Mouse (Mus musculus) midbrain, embryonic 12.5 days (tissue): ENCODE data around the gene Gm5134. TPM values are rescaled to one million over a fixed set of nuclear protein-coding genes. Genes with fewer than 3 reads are reported as not detected.

Experiments used
- ATAC-seq: fragments of 200-750 bp; cut with Nextera tagmentation; 2 replicates; pipeline ENCODE4 v1.8.0; 2017; ENCODE audit warnings: low read depth, moderate TSS enrichment, moderate library complexity; ENCODE audit not compliant: low FRiP score
- H3K27ac ChIP-seq: fragments of 300-500 bp; sonication (generic); replicated peaks from 2 replicates; pipeline ENCODE4 v1.5.1; 2016; ENCODE audit warnings: mild to moderate bottlenecking
- H3K27me3 ChIP-seq: fragments of 300-500 bp; sonication (generic); 2 replicates; pipeline ENCODE4 v1.6.1; 2016; ENCODE audit warnings: mild to moderate bottlenecking
- H3K36me3 ChIP-seq: fragments of 300-500 bp; sonication (generic); 2 replicates; pipeline ENCODE4 v1.6.1; 2016
- H3K4me1 ChIP-seq: fragments of 300-500 bp; sonication (generic); 2 replicates; pipeline ENCODE4 v1.6.1; 2016
- H3K4me2 ChIP-seq: fragments of 300-500 bp; sonication (generic); replicated peaks from 2 replicates; pipeline ENCODE4 v1.6.1; 2016; ENCODE audit warnings: mild to moderate bottlenecking, moderate library complexity
- H3K4me3 ChIP-seq: fragments of 300-500 bp; sonication (generic); 2 replicates; pipeline ENCODE4 v1.5.1; 2016; ENCODE audit warnings: mild to moderate bottlenecking
- H3K9ac ChIP-seq: fragments of 300-500 bp; sonication (generic); replicated peaks from 2 replicates; pipeline ENCODE4 v1.6.1; 2016; ENCODE audit warnings: mild to moderate bottlenecking, moderate library complexity
- H3K9me3 ChIP-seq: fragments of 300-500 bp; sonication (generic); 2 replicates; pipeline ENCODE4 v1.6.1; 2016; ENCODE audit warnings: mild to moderate bottlenecking
- WGBS: fragments of 180-500 bp; shearing (Covaris S2); methylation state at CpG from one replicate; pipeline ENCODE4 v1.1.7; 2016; 5-methylcytosine and 5-hydroxymethylcytosine counted together
- microRNA-seq: library from miRNA; unstranded; fragments of <30 nt; microRNA quantifications from one replicate; pipeline ENCODE4, GENCODE M21; 2017
- polyA plus RNA-seq: library from polyadenylated mRNA; unstranded; fragments of >200 nt; fragmentation: Nextera tagmentation; extraction: Ambion mirVana; gene quantifications from 2 replicates; pipeline ENCODE4 v1.2.1, GENCODE M21; 2016

Gene Gm5134
- polyA plus RNA-seq, 1 experiment from 2014 or later = not detected

GRCm38 (mm10) chr10:76051860-76052259, 97.5 kb downstream of the Gm5134 start:
- H3K4me2 ChIP-seq = no peak overlapping the region
- WGBS = 82% methylated on average over 11 of the region's 11 CpGs
- H3K27ac ChIP-seq = no peak overlapping the region

More at GRCm38 (mm10) chr10:76051860-76052259, 97.5 kb downstream of the Gm5134 start:
- ATAC-seq = no peak
- Histone ChIP-seq H3K27me3 (no peaks in the 10 kb centered on the region), H3K9ac (no peak overlapping the region), H3K4me1 (no peaks in the 10 kb centered on the region), H3K4me3 (no peak overlapping the region), H3K9me3 (0 out of 2 replicates have a peak, but pooled peaks cover 4% of the 10 kb centered on the region), H3K36me3 (no peaks in the 10 kb centered on the region)

Small RNAs within 50 kb of the gene (microRNA-seq; reads per million reads assigned to microRNA genes)
- not detected for gene Mir6409

Other genes starting within 250 kb of the Gm5134 start
- gene Cabin1, start 190.2 kb upstream of the Gm5134 start, polyA plus RNA-seq = 46.3 and 49.2 TPM in 2 replicates
- gene Ddt, start 181.1 kb upstream of the Gm5134 start, polyA plus RNA-seq = 82.1 and 83.0 TPM in 2 replicates
- gene Gm20441, start 173.6 kb upstream of the Gm5134 start, polyA plus RNA-seq = not detected in 2 replicates
- gene Gstt3, start 173.1 kb upstream of the Gm5134 start, polyA plus RNA-seq = 1.3 and 2.4 TPM in 2 replicates
- gene Gstt1, start 155.9 kb upstream of the Gm5134 start, polyA plus RNA-seq = 5.3 and 7.0 TPM in 2 replicates
- gene Gstt4, start 132.0 kb upstream of the Gm5134 start, polyA plus RNA-seq = not detected in 2 replicates
- gene Gstt2, start 117.1 kb upstream of the Gm5134 start, polyA plus RNA-seq = 7.7 and 7.9 TPM in 2 replicates
- 1,213 and 1,289 TPM in 2 replicates for gene Mif, start 94.3 kb upstream of the Gm5134 start, polyA plus RNA-seq
- 1.8 and 2.4 TPM in 2 replicates for gene Derl3, start 61.1 kb upstream of the Gm5134 start, polyA plus RNA-seq
- 294 and 315 TPM in 2 replicates for gene Smarcb1, start 32.9 kb upstream of the Gm5134 start, polyA plus RNA-seq
- 5.7 and 7.4 TPM in 2 replicates for gene Chchd10, start 21.4 kb upstream of the Gm5134 start, polyA plus RNA-seq
- 32.2 and 44.0 TPM in 2 replicates for gene Mmp11, start 18.0 kb upstream of the Gm5134 start, polyA plus RNA-seq
- 0.46 and 0.56 TPM in 2 replicates for gene Gm867, start 13.8 kb upstream of the Gm5134 start, polyA plus RNA-seq
- 0.71 TPM in 1 of 2 replicates, not detected in the other for gene Vpreb3, start 11.5 kb upstream of the Gm5134 start, polyA plus RNA-seq
- 25.2 and 28.7 TPM in 2 replicates for gene Zfp280b, start 78.1 kb downstream of the Gm5134 start, polyA plus RNA-seq
- gene Slc5a4b, start 156.4 kb downstream of the Gm5134 start, polyA plus RNA-seq = not detected in 2 replicates
- gene Slc5a4a, start 192.9 kb downstream of the Gm5134 start, polyA plus RNA-seq = not detected in 2 replicates